Mouse (Mus musculus) natural killer cell, adult 2 months (primary cell): ENCODE data around the gene Yju2.

Source experiments
- DNase-seq, 2 experiments: peaks; one replicate each; pipeline ENCODE4 v3.0.0; 2022; ENCODE audit warnings: low spot score in 2 of 2

The Yju2 gene

GRCm38 (mm10) chr17:55960791-55961190 lies 1.9 kb downstream of the Yju2 start:
- no peak for DNase-seq

GRCm38 (mm10) chr17:55961631-55962030 lies 2.7 kb downstream of the Yju2 start:
- DNase-seq, result no peak

GRCm38 (mm10) chr17:55963171-55963570 lies 4.3 kb downstream of the Yju2 start:
- no peak for DNase-seq

- DNase-seq, result no peak
Observed at GRCm38 (mm10) chr17:55964496-55964895, 5.6 kb downstream of the Yju2 start.

- DNase-seq, result no peak
Observed at GRCm38 (mm10) chr17:55964996-55965395, 6.1 kb downstream of the Yju2 start.

GRCm38 (mm10) chr17:55967186-55967585 lies 8.3 kb downstream of the Yju2 start:
- DNase-seq, result no peak

GRCm38 (mm10) chr17:55968210-55968609 lies 9.3 kb downstream of the Yju2 start:
- DNase-seq, result no peak

GRCm38 (mm10) chr17:55969560-55969959 lies 10.7 kb downstream of the Yju2 start:
- DNase-seq, result no peak

GRCm38 (mm10) chr17:55969966-55970891 lies 11.3 kb downstream of the Yju2 start, which contains the start of gene Shd:
Gene Shd (plus strand): TSS chr17:55970467.
- DNase-seq, result no peak

- DNase-seq, result no peak
Observed at GRCm38 (mm10) chr17:55971453-55971852, 12.6 kb downstream of the Yju2 start.

- DNase-seq, result peak; percentile 49 to 71
Observed at GRCm38 (mm10) chr17:55976255-55976862, 17.5 kb downstream of the Yju2 start.

GRCm38 (mm10) chr17:55977301-55977700 lies 18.4 kb downstream of the Yju2 start:
- DNase-seq, result no peak

GRCm38 (mm10) chr17:55986030-55986961 lies 27.4 kb downstream of the Yju2 start, which contains the start of gene Fsd1:
Gene Fsd1 (plus strand): TSS chr17:55986509.
- no peak for DNase-seq

- no peak for DNase-seq
Observed at GRCm38 (mm10) chr17:55990278-55990898, 31.5 kb downstream of the Yju2 start.

GRCm38 (mm10) chr17:55996007-55996406 lies 37.1 kb downstream of the Yju2 start:
- DNase-seq, result no peak

- DNase-seq, result no peak
Observed at GRCm38 (mm10) chr17:55999794-56000499, 41.0 kb downstream of the Yju2 start.

- DNase-seq, result no peak
Observed at GRCm38 (mm10) chr17:56003000-56003399, 44.1 kb downstream of the Yju2 start.

- no peak for DNase-seq
Observed at GRCm38 (mm10) chr17:56005415-56006061, 46.6 kb downstream of the Yju2 start, which contains the start of the genes Stap2 and Mpnd. Gene Stap2 (minus strand): TSS chr17:56005584. Gene Mpnd (plus strand): TSS chr17:56005711.

- no peak for DNase-seq
Observed at GRCm38 (mm10) chr17:56006956-56007355, 48.1 kb downstream of the Yju2 start.
